13 mouse cellular contexts compared by ENCODE assay signal in the genomic region with DNA sequence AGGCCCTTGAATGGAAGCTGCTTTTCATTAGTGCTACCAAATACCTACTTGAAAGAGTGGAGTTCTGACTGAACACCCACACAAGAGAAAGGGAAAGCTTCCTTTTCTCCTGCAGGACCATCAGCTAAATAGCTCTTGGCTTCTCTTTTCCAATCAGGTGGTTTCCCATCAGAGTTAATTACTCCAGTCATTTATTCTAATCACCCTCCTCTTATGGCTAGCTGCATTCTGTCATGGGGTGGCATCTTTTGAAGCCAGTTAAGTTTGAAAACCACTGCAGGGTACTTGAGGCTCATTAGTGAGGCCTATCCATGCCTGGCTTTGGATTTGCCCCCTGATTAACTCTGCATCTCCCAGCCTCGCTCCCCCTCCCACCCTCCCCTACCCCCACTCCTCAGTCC.
DNase-seq lines count a peak whose midpoint lies in the region; ATAC-seq and TF ChIP-seq lines count a peak whose summit lies in the region.
"Had no signal": no experiment of that assay in that cellular context is flagged by ENCODE, and none has a peak within 500 bp of the region (broad histone marks: within the 10 kb centered on the region; RNA-seq: fewer than 3 reads in every experiment).

No protein-coding gene starts in this region.

- no peak for TF ChIP-seq CTCF in lung, adult 2 months (IDR thresholded peaks at IDR 0.05; ENCODE audit: insufficient read depth, low read length)

- H3K27ac ChIP-seq in midbrain, embryonic 11.5 days (ENCODE audit: low read depth, low read length), result peak overlapping the region; percentile 63
- H3K27ac ChIP-seq: limb, embryonic 15.5 days had no signal

- H3K36me3 ChIP-seq in midbrain, embryonic 11.5 days (ENCODE audit: control insufficient read depth, insufficient read depth, low read length), result no peaks in the 10 kb centered on the region
- H3K36me3 ChIP-seq: limb, embryonic 15.5 days had no signal

- H3K4me1 ChIP-seq in lung, adult 2 months (ENCODE audit: control insufficient read depth, insufficient read depth, low read length), result no peaks in the 10 kb centered on the region
- peaks cover 11% of the 10 kb centered on the region; the same call in 1 of the 2 replicates for H3K4me1 ChIP-seq in midbrain, embryonic 11.5 days (ENCODE audit: control insufficient read depth, insufficient read depth, low read length)
- H3K4me1 ChIP-seq: limb, embryonic 15.5 days had no signal

- H3K4me3 ChIP-seq in lung, adult 2 months (replicated peaks; ENCODE audit: extremely low read depth, low read depth, low read length), result no peak overlapping the region
- H3K4me3 ChIP-seq in midbrain, embryonic 11.5 days (ENCODE audit: low read depth, low read length), result no peak overlapping the region
- H3K4me3 ChIP-seq: limb, embryonic 15.5 days had no signal

- H3K27me3 ChIP-seq in midbrain, embryonic 11.5 days (ENCODE audit: control insufficient read depth, insufficient read depth, low read length), result no peaks in the 10 kb centered on the region
- H3K27me3 ChIP-seq: limb, embryonic 15.5 days; Patski had no signal

- H3K9me3 ChIP-seq in midbrain, embryonic 11.5 days (ENCODE audit: control insufficient read depth, low read length), result no peaks in the 10 kb centered on the region
- H3K9me3 ChIP-seq: limb, embryonic 15.5 days had no signal

- no peak for TF ChIP-seq POLR2A in lung, adult 2 months (IDR thresholded peaks at IDR 0.05; ENCODE audit: borderline replicate concordance, extremely low read depth, low read depth, low read length)

- no peak overlapping the region for H3K9ac ChIP-seq in midbrain, embryonic 11.5 days (ENCODE audit: low read length)
- H3K9ac ChIP-seq: limb, embryonic 15.5 days had no signal

- peak overlapping the region; percentile 23; the same call in 1 of the 2 replicates for H3K4me2 ChIP-seq in midbrain, embryonic 11.5 days
- H3K4me2 ChIP-seq: limb, embryonic 15.5 days had no signal

- DNase-seq in lung, postnatal 36 days, result peak; percentile 13
- DNase-seq in lung, adult 2 months, result no peak
- peak; percentile 73 for DNase-seq in forelimb bud, embryonic 11.5 days (ENCODE audit: low read depth, low spot score)
- DNase-seq in midbrain, embryonic 11.5 days (ENCODE audit: low spot score, missing footprints), result peak; percentile 94
- peak; percentile 23 for DNase-seq in retina, postnatal 7 days (ENCODE audit: low read depth, low spot score)
- DNase-seq in cerebellum, postnatal 25 days, result no peak
- no peak for DNase-seq in heart, adult 9 months (ENCODE audit: low spot score in 2 of 2)
- no peak for DNase-seq in urinary bladder, postnatal 10 days (ENCODE audit: low spot score)
- DNase-seq: B cell, adult 2 months; gastrocnemius, postnatal 14 days; heart, postnatal 36 days had no signal

- 63% methylated on average over 1 of the region's 1 CpGs for WGBS in lung, adult 2 months
- 0% methylated on average over 1 of the region's 1 CpGs for WGBS in midbrain, embryonic 11.5 days

- peak; percentile 96 for ATAC-seq in midbrain, embryonic 11.5 days (ENCODE audit: low FRiP score)
- ATAC-seq: Patski had no signal

Comparison
In these comparisons a context has a peak if more than half of its experiments do, and no peak if none do; other contexts are left out.
1. DNase-seq: peak in lung, postnatal 36 days (single experiment), forelimb bud, embryonic 11.5 days (single experiment), midbrain, embryonic 11.5 days (single experiment) and retina, postnatal 7 days (single experiment); none in lung, adult 2 months (single experiment), cerebellum, postnatal 25 days (0 of 2), heart, adult 9 months (0 of 2) and urinary bladder, postnatal 10 days (single experiment).